Mouse (Mus musculus) CH12.LX (cell line): ENCODE data around the gene Stk19.

ENCODE experiments used
- CHD2 ChIP-seq: IDR thresholded peaks from 2 replicates; pipeline ENCODE4 v1.6.1; 2011; ENCODE audit warnings: low read length, improper control_type of control experiment
- CTCF ChIP-seq, 2 experiments: IDR thresholded peaks in 1 of 2; conservative IDR thresholded peaks in 1 of 2; 2 replicates each; pipeline ENCODE4 v1.5.1; 2011 to 2012; ENCODE audit warnings: low read depth in 2 of 2, low read length in 2 of 2, improper control_type of control experiment in 1 of 2, inconsistent platforms in 1 of 2, mild to moderate bottlenecking in 1 of 2, moderate library complexity in 1 of 2
- NELFE ChIP-seq: IDR thresholded peaks from 2 replicates; pipeline ENCODE4 v1.6.1; 2011; ENCODE audit warnings: low read depth, low read length, improper control_type of control experiment
- POLR2A ChIP-seq: IDR thresholded peaks from 2 replicates; pipeline ENCODE4 v1.6.1; 2011; ENCODE audit warnings: low read depth, mild to moderate bottlenecking, improper control_type of control experiment, low read length
- SMC3 ChIP-seq: IDR thresholded peaks from 2 replicates; pipeline ENCODE4 v1.6.1; 2011; ENCODE audit warnings: low read depth, low read length, improper control_type of control experiment
- TBP ChIP-seq: conservative IDR thresholded peaks from 2 replicates; pipeline ENCODE4 v1.6.1; 2011; ENCODE audit warnings: low read depth, low read length, improper control_type of control experiment
- USF1 ChIP-seq: IDR thresholded peaks from 2 replicates; pipeline ENCODE4 v1.6.1; 2014; ENCODE audit warnings: low read depth, mild to moderate bottlenecking, inconsistent platforms, low read length, improper control_type of control experiment

DNA sequence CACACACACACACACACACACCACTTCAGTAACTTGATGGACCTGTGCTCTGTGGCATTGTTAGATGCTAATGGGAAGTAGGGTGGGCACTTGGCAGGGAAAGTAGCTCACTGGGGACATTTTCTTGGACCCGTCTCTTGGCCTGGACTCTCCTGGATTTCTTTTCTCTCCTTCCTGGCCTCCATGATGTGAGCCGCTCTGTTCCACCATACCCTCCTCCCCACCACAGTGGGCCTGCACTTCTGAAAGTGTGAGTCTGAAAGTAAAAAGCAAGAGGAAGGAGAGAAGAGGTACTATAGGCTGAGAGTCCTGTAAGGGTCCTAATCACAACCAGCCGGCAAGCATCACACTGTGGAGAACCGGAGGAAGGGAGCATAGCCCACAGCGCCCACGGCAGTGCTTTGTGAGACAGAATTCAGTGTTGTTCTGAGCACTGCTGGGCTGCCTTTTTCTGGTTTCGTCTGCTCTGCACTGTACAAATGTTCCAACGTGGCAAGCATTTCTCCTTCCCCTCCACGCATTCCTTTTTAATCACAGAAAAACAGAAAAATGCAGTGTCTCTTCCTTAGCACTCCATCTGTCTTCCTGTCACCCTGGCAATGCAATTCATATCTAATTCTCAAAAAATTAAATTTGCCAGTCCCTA is 58.9 kb downstream of the Stk19 start:
- TF ChIP-seq SMC3 (no peak), CHD2 (no peak), NELFE (no peak), POLR2A (no peak), TBP (no peak), CTCF (conservative IDR thresholded peaks at IDR 0.05 in 1 of 2, IDR thresholded peaks at IDR 0.05 in 1 of 2; ENCODE audit: low read depth in 2 of 2, low read length in 2 of 2) (no peak), USF1 (no peak)
